Mouse (Mus musculus) 3134 (cell line): Measurements from ENCODE around the gene Isoc2b.
"Not testable (repeated sequence)": the region's sequence is repeated elsewhere in the genome, so short reads cannot be mapped to it uniquely, and the experiment has no call there.

ENCODE experiments used
- DNase-seq: peaks from one replicate; pipeline ENCODE4 v3.0.0-alpha.2; 2011; ENCODE audit warnings: low spot score; ENCODE audit not compliant: insufficient read length; ENCODE audit errors: extremely low read depth

The Isoc2b gene

GRCm38 (mm10) chr7:4837639-4838038, 32.4 kb downstream of the Isoc2b start:
- DNase-seq: no peak

- no peak for DNase-seq
These were observed 33.7 kb downstream of the Isoc2b start for GRCm38 (mm10) chr7:4836351-4836792.

- no peak for DNase-seq
These were observed 34.3 kb downstream of the Isoc2b start for GRCm38 (mm10) chr7:4835631-4836327.

- DNase-seq: no peak
These were observed 39.6 kb downstream of the Isoc2b start for GRCm38 (mm10) chr7:4830476-4830875.

- no peak for DNase-seq
These were observed 44.7 kb downstream of the Isoc2b start for GRCm38 (mm10) chr7:4825365-4825764.

- no peak for DNase-seq
These were observed 47.7 kb downstream of the Isoc2b start for GRCm38 (mm10) chr7:4822162-4822907.

- DNase-seq: no peak
These were observed 48.4 kb downstream of the Isoc2b start for GRCm38 (mm10) chr7:4821690-4822089.

- DNase-seq: not testable (repeated sequence)
These were observed 49.1 kb downstream of the Isoc2b start for GRCm38 (mm10) chr7:4820925-4821324.

GRCm38 (mm10) chr7:4816559-4816958, 53.5 kb downstream of the Isoc2b start:
- no peak for DNase-seq

- DNase-seq: no peak
These were observed 56.8 kb downstream of the Isoc2b start for GRCm38 (mm10) chr7:4813105-4813791.

- peak; percentile 98 for DNase-seq
These were observed 57.6 kb downstream of the Isoc2b start, which contains the start of gene Ube2s for GRCm38 (mm10) chr7:4812303-4813104. Ube2s (minus strand) TSS chr7:4812590.

- DNase-seq: peak; percentile 65
These were observed 58.2 kb downstream of the Isoc2b start for GRCm38 (mm10) chr7:4811842-4812302.

- DNase-seq: not testable (repeated sequence)
These were observed 58.9 kb downstream of the Isoc2b start for GRCm38 (mm10) chr7:4811131-4811530.

- DNase-seq: no peak
These were observed 63.3 kb downstream of the Isoc2b start for GRCm38 (mm10) chr7:4806716-4807115.

- no peak for DNase-seq
These were observed 67.8 kb downstream of the Isoc2b start for GRCm38 (mm10) chr7:4802247-4802646.

GRCm38 (mm10) chr7:4795767-4796433, 74.2 kb downstream of the Isoc2b start:
- peak; percentile 42 for DNase-seq
